Mouse (Mus musculus) hindbrain, postnatal 0 days (tissue): ENCODE measurements at regions not wholly inside any gene's neighbourhood (a gene's known extent, or its start where the extent isn't known, plus 50 kb on each side); places are given as distances from the start of the nearest gene placed in this dataset.
"Not testable (repeated sequence)": the region's sequence is repeated elsewhere in the genome, so short reads cannot be mapped to it uniquely, and the experiment has no call there.

Experiments used
- ATAC-seq: fragments of 200-750 bp; cut with Nextera tagmentation; 2 replicates; pipeline ENCODE4 v1.8.0; 2017; ENCODE audit warnings: mild to moderate bottlenecking, moderate TSS enrichment, moderate library complexity
- DNase-seq: peaks from one replicate; pipeline ENCODE4 v3.0.0-alpha.2; 2015; ENCODE audit warnings: low spot score
- H3K27ac ChIP-seq: fragments of 300-500 bp; sonication (generic); 2 replicates; pipeline ENCODE4 v1.5.1; 2014; ENCODE audit warnings: mild to moderate bottlenecking
- H3K27me3 ChIP-seq: fragments of 300-500 bp; sonication (generic); 2 replicates; pipeline ENCODE4 v1.6.1; 2014; ENCODE audit warnings: low read length, mixed read lengths; ENCODE audit not compliant: insufficient read depth
- H3K36me3 ChIP-seq: fragments of 300-500 bp; sonication (generic); 2 replicates; pipeline ENCODE4 v1.6.1; 2014; ENCODE audit warnings: low read length, mixed read lengths; ENCODE audit not compliant: insufficient read depth
- H3K4me1 ChIP-seq: fragments of 300-500 bp; sonication (generic); 2 replicates; pipeline ENCODE4 v1.6.1; 2014; ENCODE audit warnings: antibody characterized with exemption, low read length, mixed read lengths; ENCODE audit not compliant: insufficient read depth
- H3K4me2 ChIP-seq: fragments of 300-500 bp; sonication (generic); 2 replicates; pipeline ENCODE4 v1.6.1; 2014; ENCODE audit warnings: low read depth, mild to moderate bottlenecking, low read length, moderate library complexity, mixed read lengths
- H3K4me3 ChIP-seq: fragments of 300-500 bp; sonication (generic); 2 replicates; pipeline ENCODE4 v1.5.1; 2014; ENCODE audit warnings: low read length
- H3K9ac ChIP-seq: fragments of 300-500 bp; sonication (generic); replicated peaks from 2 replicates; pipeline ENCODE4 v1.6.1; 2014; ENCODE audit warnings: mild to moderate bottlenecking, low read length, moderate library complexity, mixed read lengths
- H3K9me3 ChIP-seq: fragments of 300-500 bp; sonication (generic); 2 replicates; pipeline ENCODE4 v1.6.1; 2016; ENCODE audit warnings: low read length, mixed read lengths
- CTCF ChIP-seq: IDR thresholded peaks from 2 replicates; pipeline ENCODE4 v1.5.1; 2016; ENCODE audit warnings: antibody characterized with exemption, control low read depth, low read depth
- WGBS: fragments of 180-500 bp; shearing (Covaris S2); extraction: QIAGEN DNeasy Blood & Tissue Kit; methylation state at CpG from one replicate; pipeline ENCODE4 v1.1.7; 2014; 5-methylcytosine and 5-hydroxymethylcytosine counted together

- H3K9ac ChIP-seq = no peak overlapping the region
- H3K4me2 ChIP-seq = no peak overlapping the region
- TF ChIP-seq CTCF = no peak
- no peak for DNase-seq
- no peaks in the 10 kb centered on the region for H3K9me3 ChIP-seq
- no peak overlapping the region for H3K27ac ChIP-seq
- no peak for ATAC-seq
- H3K36me3 ChIP-seq = no peaks in the 10 kb centered on the region
- H3K4me1 ChIP-seq = no peaks in the 10 kb centered on the region
- H3K4me3 ChIP-seq = no peak overlapping the region
- no peaks in the 10 kb centered on the region for H3K27me3 ChIP-seq
Measured at GRCm38 (mm10) chrX:129546016-129546415, 203.5 kb upstream of the Diaph2 start.

DNA sequence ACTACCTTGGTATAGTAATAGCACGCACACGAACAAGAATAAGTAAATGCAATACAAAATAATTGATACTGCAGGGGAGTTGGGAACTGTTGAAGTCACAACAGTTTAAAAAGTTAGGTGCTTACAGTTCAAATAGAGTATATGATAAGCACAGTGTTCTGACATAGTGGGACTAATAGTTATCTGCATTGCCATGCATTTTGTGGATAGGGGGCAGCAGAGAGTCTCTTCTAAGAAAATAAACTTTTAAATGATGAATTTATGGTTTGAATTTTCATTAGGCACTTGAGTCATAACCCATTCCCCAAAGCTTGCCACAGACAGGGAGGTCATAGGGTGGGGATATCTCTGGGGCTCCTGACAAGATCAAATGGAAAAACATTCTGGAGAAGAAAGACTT lies 201.9 kb upstream of the Diaph2 start:
- no peak; the same call in 1 of the 2 replicates for TF ChIP-seq CTCF
- H3K4me2 ChIP-seq = no peak overlapping the region
- H3K27ac ChIP-seq = no peak overlapping the region
- H3K9ac ChIP-seq = no peak overlapping the region
- DNase-seq = no peak
- no peak overlapping the region for H3K4me3 ChIP-seq
- no peaks in the 10 kb centered on the region for H3K4me1 ChIP-seq
- WGBS = 85% methylated on average over 2 of the region's 2 CpGs
- no peaks in the 10 kb centered on the region for H3K27me3 ChIP-seq
- no peak for ATAC-seq
- no peaks in the 10 kb centered on the region for H3K9me3 ChIP-seq
- no peaks in the 10 kb centered on the region for H3K36me3 ChIP-seq

DNA sequence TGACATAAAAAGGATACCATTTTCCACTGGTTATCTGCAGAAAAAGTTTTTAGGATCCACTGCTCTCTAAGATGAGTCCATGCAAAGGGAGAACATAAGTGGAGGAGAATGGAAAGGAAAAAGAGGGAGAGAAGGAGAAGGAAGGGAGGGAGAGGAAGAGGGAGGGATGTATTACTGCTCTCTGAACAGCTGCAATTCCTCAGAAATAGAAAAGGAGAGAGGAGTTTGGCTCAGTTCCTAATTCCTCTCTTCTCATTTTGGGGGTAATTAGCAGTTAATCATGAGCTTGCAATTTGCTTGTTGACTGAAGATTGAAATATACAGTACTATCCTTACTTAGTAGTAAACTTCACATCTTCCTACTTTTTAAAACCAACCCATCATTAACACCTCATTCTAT lies 193.5 kb upstream of the Diaph2 start:
- DNase-seq (no peak), ATAC-seq (no peak)
- no peaks in the 10 kb centered on the region for H3K4me1 ChIP-seq
- no peak overlapping the region for H3K4me2 ChIP-seq
- no peaks in the 10 kb centered on the region for H3K9me3 ChIP-seq
- no peak overlapping the region for H3K27ac ChIP-seq
- no peak overlapping the region for H3K9ac ChIP-seq
- H3K36me3 ChIP-seq = no peaks in the 10 kb centered on the region
- TF ChIP-seq CTCF = no peak
- no peak overlapping the region for H3K4me3 ChIP-seq
- H3K27me3 ChIP-seq = no peaks in the 10 kb centered on the region

GRCm38 (mm10) chrX:129599491-129599890 lies 150.1 kb upstream of the Diaph2 start:
- H3K4me1 ChIP-seq = no peaks in the 10 kb centered on the region
- no peak for TF ChIP-seq CTCF
- H3K4me2 ChIP-seq = no peak overlapping the region
- no peaks in the 10 kb centered on the region for H3K36me3 ChIP-seq
- WGBS = 72% methylated on average over 4 of the region's 4 CpGs
- H3K27ac ChIP-seq = no peak overlapping the region
- DNase-seq (no peak), ATAC-seq (no peak)
- H3K9ac ChIP-seq = no peak overlapping the region
- H3K9me3 ChIP-seq = no peaks in the 10 kb centered on the region
- H3K4me3 ChIP-seq = no peak overlapping the region
- H3K27me3 ChIP-seq = no peaks in the 10 kb centered on the region

GRCm38 (mm10) chrX:129607842-129608241 lies 141.7 kb upstream of the Diaph2 start:
- no peak overlapping the region for H3K4me3 ChIP-seq
- no peak overlapping the region for H3K27ac ChIP-seq
- no peaks in the 10 kb centered on the region for H3K36me3 ChIP-seq
- ATAC-seq = no peak
- no peaks in the 10 kb centered on the region for H3K4me1 ChIP-seq
- no peaks in the 10 kb centered on the region for H3K9me3 ChIP-seq
- 75% methylated on average over 2 of the region's 2 CpGs for WGBS
- no peak overlapping the region for H3K9ac ChIP-seq
- no peak for TF ChIP-seq CTCF
- H3K4me2 ChIP-seq = no peak overlapping the region
- no peaks in the 10 kb centered on the region for H3K27me3 ChIP-seq
- DNase-seq = no peak

DNA sequence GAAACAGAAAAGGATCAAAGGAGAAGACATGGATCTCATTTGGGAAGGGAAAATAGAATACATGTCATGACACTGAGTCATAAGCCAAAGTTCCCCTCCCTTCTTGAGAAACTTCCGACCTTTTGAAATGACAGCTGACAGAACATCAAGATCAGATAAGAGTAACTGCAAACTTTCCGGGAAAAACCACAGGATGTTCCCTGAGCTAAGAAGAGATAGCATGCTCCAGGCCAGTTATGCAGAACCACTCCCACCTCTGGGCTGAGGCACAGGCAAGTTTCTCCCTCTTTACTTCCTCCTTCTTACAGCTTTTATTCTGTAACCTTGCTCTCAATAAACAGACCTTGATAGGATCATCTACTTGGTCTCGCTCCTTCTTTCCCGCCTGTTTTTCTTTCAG lies 138.0 kb upstream of the Diaph2 start:
- ATAC-seq, H3K4me2 ChIP-seq, H3K36me3 ChIP-seq, H3K27me3 ChIP-seq, H3K4me3 ChIP-seq, H3K9me3 ChIP-seq, H3K27ac ChIP-seq, DNase-seq, H3K9ac ChIP-seq, H3K4me1 ChIP-seq: not testable (repeated sequence)
- 89% methylated on average over 4 of the region's 4 CpGs for WGBS

DNA sequence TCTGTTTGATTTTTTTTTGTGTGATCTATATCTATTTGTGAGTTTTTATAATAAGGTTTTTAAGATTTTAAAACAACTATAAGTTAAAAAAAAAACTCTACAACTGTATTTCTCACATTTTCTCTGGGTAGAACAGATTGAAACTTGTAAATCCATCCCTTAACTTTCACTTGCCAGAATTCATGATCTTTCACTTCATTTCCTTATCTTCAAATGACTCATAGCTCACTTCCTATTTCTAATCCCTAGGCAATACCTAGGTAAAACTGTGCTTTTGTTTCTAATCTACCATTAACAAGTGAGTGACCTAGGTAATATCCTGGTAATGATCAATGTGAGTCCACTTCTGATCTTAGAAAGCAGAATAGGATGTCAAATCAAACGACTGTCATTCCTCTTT lies 112.5 kb upstream of the Diaph2 start:
- no peak overlapping the region for H3K9ac ChIP-seq
- DNase-seq = no peak
- 53% methylated on average over 1 of the region's 1 CpGs for WGBS
- no peak overlapping the region for H3K4me2 ChIP-seq
- no peak overlapping the region for H3K27ac ChIP-seq
- H3K4me1 ChIP-seq = no peaks in the 10 kb centered on the region
- no peaks in the 10 kb centered on the region for H3K36me3 ChIP-seq
- no peaks in the 10 kb centered on the region for H3K27me3 ChIP-seq
- no peak for ATAC-seq
- no peaks in the 10 kb centered on the region for H3K9me3 ChIP-seq
- TF ChIP-seq CTCF = no peak
- H3K4me3 ChIP-seq = no peak overlapping the region

DNA sequence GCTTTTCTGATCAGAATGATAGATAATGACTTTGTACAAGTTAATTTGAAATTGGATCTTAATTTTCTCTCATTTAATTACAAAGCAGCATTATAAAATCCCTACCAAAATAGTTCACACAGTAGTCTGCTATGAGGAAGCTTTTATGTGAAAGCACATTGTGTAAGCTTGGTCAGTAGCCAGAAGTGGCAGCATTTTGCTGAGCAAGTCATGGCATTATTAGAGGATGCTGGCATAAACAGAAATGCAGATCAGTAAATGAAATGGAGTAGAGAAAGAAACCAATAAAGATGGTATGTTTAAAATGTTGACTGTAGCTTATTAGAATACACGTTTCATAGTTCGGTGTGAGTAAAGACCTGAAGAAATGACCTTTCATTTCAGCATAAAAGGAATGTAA lies 104.4 kb upstream of the Diaph2 start:
- no peaks in the 10 kb centered on the region for H3K27me3 ChIP-seq
- H3K9ac ChIP-seq = no peak overlapping the region
- no peaks in the 10 kb centered on the region for H3K9me3 ChIP-seq
- H3K4me3 ChIP-seq = no peak overlapping the region
- H3K36me3 ChIP-seq = no peaks in the 10 kb centered on the region
- H3K4me1 ChIP-seq = no peaks in the 10 kb centered on the region
- no peak overlapping the region for H3K27ac ChIP-seq
- peak; percentile 23 for DNase-seq
- 56% methylated on average over 2 of the region's 2 CpGs for WGBS
- ATAC-seq = no peak
- no peak for TF ChIP-seq CTCF
- no peak overlapping the region for H3K4me2 ChIP-seq
